Mouse (Mus musculus): ENCODE measurements around the gene Mmp8. TPM values are rescaled to one million over a fixed set of nuclear protein-coding genes. Genes with fewer than 3 reads are reported as not detected.
A peak's percentile ranks its signal among the peaks of the same experiment; 100 is the strongest.

The Mmp8 gene
- polyA plus RNA-seq, 1 experiment from 2014 or later, result 5.3 TPM

DNA sequence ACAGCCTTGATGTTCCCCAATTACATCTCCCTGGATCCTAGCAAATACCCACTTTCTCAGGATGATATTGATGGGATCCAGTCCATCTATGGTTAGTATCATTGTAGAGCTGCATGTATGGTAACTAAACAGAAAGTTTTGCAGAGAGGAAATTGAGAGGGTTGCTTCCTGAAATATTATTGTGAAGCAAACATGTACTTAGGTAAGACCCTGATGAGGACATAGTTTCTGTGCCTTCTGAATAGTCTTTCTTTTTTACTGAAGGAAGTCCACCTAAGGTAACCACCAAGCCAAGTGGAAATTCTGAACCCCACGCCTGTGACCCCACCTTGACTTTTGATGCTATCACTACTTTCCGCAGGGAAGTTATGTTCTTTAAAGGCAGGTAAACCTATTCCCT, 19.1 kb downstream of the Mmp8 start:
- Histone ChIP-seq H3K4me2 (replicated peaks; ENCODE audit: low read depth, low read length) (no peak overlapping the region), H3K4me1 (ENCODE audit: insufficient read depth, low read depth, low read length) (peaks cover 5% of the 10 kb centered on the region; the same call in 1 of the 2 replicates), H3K27ac (ENCODE audit: low read length) (no peak overlapping the region), H3K9me3 (ENCODE audit: low read length) (no peaks in the 10 kb centered on the region), H3K9ac (replicated peaks; ENCODE audit: low read depth) (no peak overlapping the region), H3K36me3 (ENCODE audit: insufficient read depth, low read length) (no peaks in the 10 kb centered on the region), H3K4me3 (ENCODE audit: low read depth, low read length) (no peak overlapping the region), H3K27me3 (replicated peaks; ENCODE audit: insufficient read depth, low read length) (no peaks in the 10 kb centered on the region)
- 83% methylated on average over 2 of the region's 2 CpGs for WGBS
- ATAC-seq (no peak), DNase-seq (ENCODE audit: low spot score) (no peak)
- no peak for TF ChIP-seq CTCF (IDR thresholded peaks at IDR 0.05)
- no peak for TF ChIP-seq EP300 (IDR thresholded peaks at IDR 0.05)

DNA sequence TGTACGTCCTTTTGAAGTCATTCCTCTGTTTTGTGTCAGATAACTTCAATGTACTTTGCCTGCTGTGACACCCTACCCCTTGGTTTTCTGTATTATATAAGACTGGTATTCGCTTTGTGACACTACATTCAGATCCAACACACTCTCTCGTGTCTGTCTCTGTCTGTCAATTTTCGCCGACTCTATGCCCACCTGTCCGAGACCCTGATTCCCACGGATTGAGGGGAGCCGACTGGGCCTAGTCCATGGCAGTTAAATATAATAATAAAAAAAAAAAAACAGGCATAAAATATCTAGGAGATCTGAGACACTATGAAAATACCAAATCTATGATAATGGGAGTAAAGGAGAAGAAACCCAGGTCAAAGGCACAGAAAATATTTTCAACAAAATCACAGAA, 31.8 kb downstream of the Mmp8 start:
- WGBS, result 69% methylated on average over 8 of the region's 8 CpGs
- no peaks in the 10 kb centered on the region for H3K36me3 ChIP-seq (ENCODE audit: insufficient read depth, low read length)
- H3K9me3 ChIP-seq (ENCODE audit: low read length), result no peaks in the 10 kb centered on the region
- H3K9ac ChIP-seq (replicated peaks; ENCODE audit: low read depth), result no peak overlapping the region
- ATAC-seq, result no peak
- DNase-seq (ENCODE audit: low spot score), result no peak
- no peak overlapping the region for H3K4me3 ChIP-seq (ENCODE audit: low read depth, low read length)
- no peak overlapping the region for H3K4me2 ChIP-seq (replicated peaks; ENCODE audit: low read depth, low read length)
- TF ChIP-seq CTCF (IDR thresholded peaks at IDR 0.05) (no peak), EP300 (IDR thresholded peaks at IDR 0.05) (no peak)
- no peak overlapping the region for H3K27ac ChIP-seq (ENCODE audit: low read length)
- no peaks in the 10 kb centered on the region for H3K27me3 ChIP-seq (replicated peaks; ENCODE audit: insufficient read depth, low read length)
- 0 out of 2 replicates have a peak, but pooled peaks cover 3% of the 10 kb centered on the region for H3K4me1 ChIP-seq (ENCODE audit: insufficient read depth, low read depth, low read length)

DNA sequence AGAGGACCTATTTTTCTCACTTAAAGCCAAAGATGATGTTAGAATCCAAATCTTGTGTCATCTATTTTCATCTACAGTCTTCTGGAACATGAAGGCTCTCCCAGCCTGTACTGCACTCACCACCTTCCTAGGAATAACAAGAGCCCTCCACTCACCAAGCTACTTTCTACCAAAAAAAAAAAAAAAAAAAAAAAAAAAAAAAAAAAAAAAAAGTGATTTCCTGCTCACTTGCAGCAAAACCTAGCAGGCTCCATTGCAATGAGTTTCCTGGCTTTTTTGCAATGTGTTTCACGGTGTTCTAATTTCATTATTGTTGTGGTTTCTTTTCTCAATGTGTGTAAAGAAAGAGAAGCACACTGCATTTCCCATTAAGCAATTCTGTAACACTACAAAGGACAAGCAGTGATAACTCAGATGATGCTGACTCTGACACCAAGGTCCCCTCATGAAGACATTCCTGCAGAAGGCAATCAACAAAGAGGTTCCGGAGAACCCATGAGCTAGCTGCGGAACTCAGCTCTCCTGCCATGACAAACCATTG, 35.1 kb downstream of the Mmp8 start:
- Histone ChIP-seq H3K4me3 (ENCODE audit: low read depth, low read length) (no peak overlapping the region), H3K27ac (ENCODE audit: low read length) (no peak overlapping the region), H3K9ac (replicated peaks; ENCODE audit: low read depth) (no peak overlapping the region), H3K9me3 (ENCODE audit: low read length) (no peaks in the 10 kb centered on the region), H3K36me3 (ENCODE audit: insufficient read depth, low read length) (no peaks in the 10 kb centered on the region), H3K4me2 (replicated peaks; ENCODE audit: low read depth, low read length) (no peak overlapping the region), H3K27me3 (replicated peaks; ENCODE audit: insufficient read depth, low read length) (no peaks in the 10 kb centered on the region), H3K4me1 (ENCODE audit: insufficient read depth, low read depth, low read length) (0 out of 2 replicates have a peak, but pooled peaks cover 3% of the 10 kb centered on the region)
- ATAC-seq (no peak), DNase-seq (ENCODE audit: low spot score) (no peak)
- 85% methylated on average over 3 of the region's 3 CpGs for whole genome bisulfite sequencing
- TF ChIP-seq EP300 (IDR thresholded peaks at IDR 0.05) (no peak), CTCF (IDR thresholded peaks at IDR 0.05) (no peak)

DNA sequence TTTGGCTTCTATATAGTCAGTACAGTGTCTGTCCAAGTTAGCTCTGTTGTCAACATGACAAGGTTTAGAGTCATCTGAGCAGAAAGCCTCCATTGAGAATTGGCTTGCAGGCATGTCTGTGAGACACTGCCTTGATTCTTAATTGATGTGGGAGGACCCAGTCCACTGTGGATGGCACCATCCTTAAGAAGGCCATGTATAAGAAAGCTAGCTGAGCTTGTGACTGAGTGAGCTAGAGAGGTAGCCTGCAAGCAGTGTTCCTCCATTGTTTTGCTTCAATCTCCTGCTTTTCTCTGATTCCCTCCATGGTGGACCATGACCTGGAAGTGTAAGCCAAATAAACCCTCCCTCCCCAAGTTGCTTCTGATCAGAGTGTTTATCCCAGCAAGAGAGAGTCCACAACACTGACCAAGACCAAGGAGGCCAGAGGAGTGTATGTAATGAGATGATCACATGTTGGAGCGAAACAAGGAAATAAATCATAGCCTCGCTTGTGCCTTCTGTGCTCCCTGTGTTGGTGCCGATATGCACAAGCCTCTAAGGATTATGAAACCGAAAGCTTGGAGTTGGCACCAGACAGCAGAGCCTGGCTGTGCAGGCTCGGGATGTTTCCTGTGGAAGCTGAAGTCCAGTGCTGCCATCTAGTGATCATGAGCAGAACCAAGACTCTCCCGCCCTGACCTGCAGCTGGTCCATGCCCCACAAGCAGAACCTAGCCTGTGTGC, 36.7 kb downstream of the Mmp8 start:
- ATAC-seq (peak; percentile 100), DNase-seq (ENCODE audit: low spot score) (peak; percentile 97)
- Histone ChIP-seq H3K27me3 (replicated peaks; ENCODE audit: insufficient read depth, low read length) (no peaks in the 10 kb centered on the region), H3K4me2 (replicated peaks; ENCODE audit: low read depth, low read length) (peak overlapping the region; percentile 53), H3K9me3 (ENCODE audit: low read length) (no peaks in the 10 kb centered on the region), H3K9ac (replicated peaks; ENCODE audit: low read depth) (peak overlapping the region; percentile 45; the same call in 1 of the 2 replicates), H3K36me3 (ENCODE audit: insufficient read depth, low read length) (no peaks in the 10 kb centered on the region), H3K4me1 (ENCODE audit: insufficient read depth, low read depth, low read length) (0 out of 2 replicates have a peak, but pooled peaks cover 3% of the 10 kb centered on the region), H3K4me3 (ENCODE audit: low read depth, low read length) (peak overlapping the region; percentile 40), H3K27ac (ENCODE audit: low read length) (peak overlapping the region; percentile 55)
- no peak for TF ChIP-seq EP300 (IDR thresholded peaks at IDR 0.05)
- peak; percentile 98 for TF ChIP-seq CTCF (IDR thresholded peaks at IDR 0.05)
- 2% methylated on average over 6 of the region's 6 CpGs for WGBS

DNA sequence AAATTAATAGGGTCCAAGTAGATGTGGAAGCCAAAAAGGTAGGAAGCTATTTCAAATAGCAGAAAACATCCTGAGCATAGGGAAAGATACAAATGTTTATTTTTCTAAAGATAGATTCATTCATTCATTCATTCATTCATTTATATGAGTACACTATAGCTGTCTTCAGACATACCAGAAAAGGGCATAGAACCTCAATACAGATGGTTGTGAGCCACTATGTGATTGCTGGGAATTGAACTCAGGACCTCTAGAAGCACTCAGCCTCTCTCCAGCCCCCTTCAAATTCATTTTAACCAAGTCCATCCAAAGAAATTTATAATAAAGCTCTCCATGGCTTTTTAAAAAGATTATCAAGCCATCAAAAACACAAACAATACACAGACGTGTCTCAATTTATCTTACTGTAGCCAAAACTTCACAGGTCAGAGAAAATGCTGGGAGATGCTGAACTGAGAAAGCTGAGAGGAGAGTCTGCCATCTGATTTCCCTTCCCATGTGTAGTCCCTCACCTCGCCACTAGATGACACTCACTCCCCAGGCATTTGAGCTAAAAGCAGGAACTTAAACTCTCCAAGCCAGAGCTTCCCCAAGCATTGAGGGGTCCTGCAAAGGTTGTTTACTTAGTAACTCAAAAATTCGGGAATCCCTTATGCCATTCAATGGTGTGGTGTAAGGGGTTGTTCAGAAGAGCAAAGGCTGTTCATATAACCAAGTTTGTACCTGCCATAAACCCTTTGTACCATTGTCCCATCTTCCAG, 44.9 kb downstream of the Mmp8 start:
- no peak overlapping the region for H3K4me2 ChIP-seq (replicated peaks; ENCODE audit: low read depth, low read length)
- WGBS, result 3% methylated on average over 3 of the region's 3 CpGs
- TF ChIP-seq CTCF (IDR thresholded peaks at IDR 0.05) (peak; percentile 96), EP300 (IDR thresholded peaks at IDR 0.05) (no peak)
- no peaks in the 10 kb centered on the region for H3K9me3 ChIP-seq (ENCODE audit: low read length)
- H3K9ac ChIP-seq (replicated peaks; ENCODE audit: low read depth), result no peak overlapping the region
- no peaks in the 10 kb centered on the region for H3K4me1 ChIP-seq (ENCODE audit: insufficient read depth, low read depth, low read length)
- DNase-seq (ENCODE audit: low spot score) (peak; percentile 72), ATAC-seq (peak; percentile 54)
- no peak overlapping the region for H3K27ac ChIP-seq (ENCODE audit: low read length)
- no peak overlapping the region for H3K4me3 ChIP-seq (ENCODE audit: low read depth, low read length)
- H3K27me3 ChIP-seq (replicated peaks; ENCODE audit: insufficient read depth, low read length), result no peaks in the 10 kb centered on the region
- no peaks in the 10 kb centered on the region for H3K36me3 ChIP-seq (ENCODE audit: insufficient read depth, low read length)

DNA sequence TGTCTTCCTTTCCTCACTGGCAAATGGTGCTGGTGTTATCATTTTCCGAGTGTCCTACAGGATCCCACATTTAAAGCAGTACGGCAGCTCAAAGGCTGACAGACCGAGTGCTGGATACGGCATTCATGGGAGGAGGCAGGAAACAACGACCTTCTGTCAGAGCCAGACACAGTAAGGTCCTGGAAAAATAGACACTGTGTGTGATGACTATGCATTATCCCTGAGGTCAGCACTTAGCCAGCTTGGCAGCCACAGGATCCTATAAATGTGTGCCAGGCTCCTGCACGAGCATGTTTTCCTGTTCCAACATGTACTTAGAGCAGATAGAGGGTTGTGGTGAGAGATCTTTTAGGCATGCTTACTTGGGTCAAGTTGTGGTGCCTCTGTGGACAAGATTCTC, 45.7 kb downstream of the Mmp8 start:
- no peak overlapping the region for H3K4me3 ChIP-seq (ENCODE audit: low read depth, low read length)
- H3K27me3 ChIP-seq (replicated peaks; ENCODE audit: insufficient read depth, low read length), result no peaks in the 10 kb centered on the region
- no peak overlapping the region for H3K4me2 ChIP-seq (replicated peaks; ENCODE audit: low read depth, low read length)
- ATAC-seq (no peak), DNase-seq (ENCODE audit: low spot score) (no peak)
- 56% methylated on average over 6 of the region's 6 CpGs for WGBS
- H3K9me3 ChIP-seq (ENCODE audit: low read length), result no peaks in the 10 kb centered on the region
- TF ChIP-seq EP300 (IDR thresholded peaks at IDR 0.05) (no peak), CTCF (IDR thresholded peaks at IDR 0.05) (no peak)
- no peak overlapping the region for H3K9ac ChIP-seq (replicated peaks; ENCODE audit: low read depth)
- H3K4me1 ChIP-seq (ENCODE audit: insufficient read depth, low read depth, low read length), result no peaks in the 10 kb centered on the region
- H3K27ac ChIP-seq (ENCODE audit: low read length), result no peak overlapping the region
- no peaks in the 10 kb centered on the region for H3K36me3 ChIP-seq (ENCODE audit: insufficient read depth, low read length)
